10 mouse cellular contexts compared by ENCODE assay signal in genomic region chr14:75147706-75148105, GRCm38 (mm10). TPM values are rescaled to one million over a fixed set of nuclear protein-coding genes. Genes with fewer than 3 reads are reported as not detected.
"Had no signal": no experiment of that assay in that cellular context is flagged by ENCODE, and none has a peak within 500 bp of the region (broad histone marks: within the 10 kb centered on the region; RNA-seq: fewer than 3 reads in every experiment).

No protein-coding gene starts in this region.

RNA-seq across cellular contexts. Expression of gene Lcp1, which starts 16.8 kb away (rescaled TPM):
- polyA plus RNA-seq: myocyte had no signal

RNA-seq across cellular contexts. Expression of gene Lrrc63, which starts 17.0 kb away (rescaled TPM):
- polyA plus RNA-seq: liver, postnatal 0 days; lung, embryonic 15.5 days; midbrain, embryonic 14.5 days; midbrain, embryonic 16.5 days; myocyte; neural tube, embryonic 13.5 days; neural tube, embryonic 15.5 days; small intestine, adult 2 months; stomach, embryonic 15.5 days; stomach, postnatal 0 days had no signal
